Mouse (Mus musculus): ENCODE measurements around the gene Ppp3ca. TPM values are rescaled to one million over a fixed set of nuclear protein-coding genes. Genes with fewer than 3 reads are reported as not detected.

Ppp3ca gene
- polyA plus RNA-seq, 1 experiment: 97.9 TPM

GRCm38 (mm10) chr3:136872533-136873095 lies 202.7 kb downstream of the Ppp3ca start:
- no peak for TF ChIP-seq POLR2A (IDR thresholded peaks at IDR 0.05; ENCODE audit: borderline replicate concordance, low read depth, low read length)
- TF ChIP-seq CTCF (IDR thresholded peaks at IDR 0.05; ENCODE audit: low read depth, low read length): no peak

GRCm38 (mm10) chr3:136873809-136874449 lies 204.0 kb downstream of the Ppp3ca start:
- Histone ChIP-seq H3K4me1 (ENCODE audit: control insufficient read depth, insufficient read depth, low read length) (0 out of 2 replicates have a peak, but pooled peaks cover 2% of the 10 kb centered on the region), H3K4me3 (ENCODE audit: insufficient read depth, low read length) (no peak overlapping the region), H3K27ac (ENCODE audit: insufficient read depth, low read depth, low read length) (no peak overlapping the region)
- TF ChIP-seq CTCF (IDR thresholded peaks at IDR 0.05; ENCODE audit: low read depth, low read length) (no peak), POLR2A (IDR thresholded peaks at IDR 0.05; ENCODE audit: borderline replicate concordance, low read depth, low read length) (no peak)

More at GRCm38 (mm10) chr3:136872533-136873095, 202.7 kb downstream of the Ppp3ca start:
- H3K4me1 ChIP-seq (ENCODE audit: control insufficient read depth, insufficient read depth, low read length): 0 out of 2 replicates have a peak, but pooled peaks cover 2% of the 10 kb centered on the region
- no peak overlapping the region for H3K4me3 ChIP-seq (ENCODE audit: insufficient read depth, low read length)
- H3K27ac ChIP-seq (ENCODE audit: insufficient read depth, low read depth, low read length): no peak overlapping the region

DNA sequence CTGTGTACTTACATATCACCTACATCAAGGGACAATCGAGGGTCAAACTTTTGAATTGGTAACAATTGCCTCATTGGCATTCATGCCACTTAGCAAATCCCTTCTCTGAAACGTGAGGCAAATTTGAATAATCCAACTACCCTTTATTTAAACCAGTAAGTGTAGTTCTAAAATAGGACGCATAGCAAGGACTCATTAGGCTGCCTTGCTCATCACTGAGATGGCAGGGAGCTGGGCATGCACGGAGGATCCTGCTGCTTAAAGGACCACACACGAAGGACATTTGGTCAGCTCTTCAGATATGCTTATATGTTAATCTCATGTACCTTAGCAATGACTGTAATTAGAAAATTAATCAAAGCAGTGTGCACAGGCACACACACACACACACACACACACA lies 204.6 kb downstream of the Ppp3ca start:
- TF ChIP-seq POLR2A (IDR thresholded peaks at IDR 0.05; ENCODE audit: borderline replicate concordance, low read depth, low read length) (no peak), CTCF (IDR thresholded peaks at IDR 0.05; ENCODE audit: low read depth, low read length) (no peak)
- Histone ChIP-seq H3K4me1 (ENCODE audit: control insufficient read depth, insufficient read depth, low read length) (0 out of 2 replicates have a peak, but pooled peaks cover 2% of the 10 kb centered on the region), H3K27ac (ENCODE audit: insufficient read depth, low read depth, low read length) (no peak overlapping the region), H3K4me3 (ENCODE audit: insufficient read depth, low read length) (no peak overlapping the region)

GRCm38 (mm10) chr3:136887741-136888140 lies 217.8 kb downstream of the Ppp3ca start:
- TF ChIP-seq CTCF (IDR thresholded peaks at IDR 0.05; ENCODE audit: low read depth, low read length) (no peak), POLR2A (IDR thresholded peaks at IDR 0.05; ENCODE audit: borderline replicate concordance, low read depth, low read length) (no peak)
- no peak overlapping the region for H3K27ac ChIP-seq (ENCODE audit: insufficient read depth, low read depth, low read length)
- no peaks in the 10 kb centered on the region for H3K4me1 ChIP-seq (ENCODE audit: control insufficient read depth, insufficient read depth, low read length)
- no peak overlapping the region for H3K4me3 ChIP-seq (ENCODE audit: insufficient read depth, low read length)

DNA sequence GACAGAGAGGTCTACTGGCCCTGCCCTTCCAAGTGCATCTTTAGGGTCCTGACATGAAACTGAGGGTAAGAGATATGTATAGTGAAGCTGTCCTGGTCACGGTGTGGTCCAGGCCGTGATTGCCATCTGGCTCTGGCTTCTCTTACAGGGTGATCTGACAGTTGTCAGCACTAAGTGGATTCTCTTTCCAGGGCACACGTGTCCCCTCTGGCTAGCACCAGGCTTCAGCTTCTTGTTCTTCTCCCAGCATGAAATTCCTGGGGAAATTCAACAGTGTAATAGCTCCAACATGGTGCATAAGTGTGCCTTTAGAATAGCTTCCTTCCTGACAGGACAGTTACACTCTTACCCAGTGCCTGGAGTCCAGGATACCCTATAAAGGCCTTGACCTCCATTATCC lies 222.2 kb downstream of the Ppp3ca start:
- TF ChIP-seq POLR2A (IDR thresholded peaks at IDR 0.05; ENCODE audit: borderline replicate concordance, low read depth, low read length) (no peak), CTCF (IDR thresholded peaks at IDR 0.05; ENCODE audit: low read depth, low read length) (no peak)
- Histone ChIP-seq H3K4me1 (ENCODE audit: control insufficient read depth, insufficient read depth, low read length) (peaks cover 3% of the 10 kb centered on the region), H3K4me3 (ENCODE audit: insufficient read depth, low read length) (no peak overlapping the region), H3K27ac (ENCODE audit: insufficient read depth, low read depth, low read length) (no peak overlapping the region)

DNA sequence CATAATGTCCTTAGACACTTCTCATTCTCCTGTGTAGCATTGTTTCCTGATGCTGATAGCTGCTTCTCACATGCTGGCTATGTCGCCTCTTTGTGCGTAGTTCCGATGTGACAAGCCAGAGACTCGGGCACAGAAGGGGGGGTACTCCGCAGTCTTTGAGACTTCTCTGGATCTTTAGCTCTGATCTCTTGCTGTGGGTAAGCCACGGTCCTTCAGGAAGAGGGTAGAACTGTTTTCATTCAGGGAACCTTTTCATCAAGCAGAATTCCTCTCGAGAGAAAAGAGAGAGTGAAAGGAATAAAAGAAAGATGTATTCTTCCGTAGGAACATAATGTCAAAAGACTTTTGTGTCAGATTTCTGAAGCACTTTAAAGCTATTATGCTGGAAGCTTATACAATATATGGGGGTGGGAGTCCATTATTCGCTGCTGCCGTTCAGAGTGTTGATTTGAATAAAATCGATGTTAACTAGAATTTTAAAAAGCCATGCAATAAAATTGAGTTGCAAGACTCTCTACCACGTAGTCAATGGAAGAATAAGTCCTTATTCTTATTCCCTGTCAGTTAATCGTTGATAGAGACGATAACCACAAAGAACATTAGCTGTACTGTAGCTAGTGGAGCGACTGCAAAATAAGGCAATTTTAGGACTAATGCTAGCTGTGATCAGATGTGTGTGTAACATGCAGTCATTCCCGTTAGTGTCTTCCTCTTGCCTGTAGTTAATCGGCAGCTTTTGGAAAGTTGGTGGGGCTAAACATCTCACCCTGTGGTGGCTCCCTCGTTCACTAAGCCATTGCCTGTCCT lies 223.9 kb downstream of the Ppp3ca start:
- H3K4me1 ChIP-seq (ENCODE audit: control insufficient read depth, insufficient read depth, low read length): peaks cover 10% of the 10 kb centered on the region
- TF ChIP-seq POLR2A (IDR thresholded peaks at IDR 0.05; ENCODE audit: borderline replicate concordance, low read depth, low read length): no peak
- no peak for TF ChIP-seq CTCF (IDR thresholded peaks at IDR 0.05; ENCODE audit: low read depth, low read length)
- H3K27ac ChIP-seq (ENCODE audit: insufficient read depth, low read depth, low read length): no peak overlapping the region
- H3K4me3 ChIP-seq (ENCODE audit: insufficient read depth, low read length): no peak overlapping the region

DNA sequence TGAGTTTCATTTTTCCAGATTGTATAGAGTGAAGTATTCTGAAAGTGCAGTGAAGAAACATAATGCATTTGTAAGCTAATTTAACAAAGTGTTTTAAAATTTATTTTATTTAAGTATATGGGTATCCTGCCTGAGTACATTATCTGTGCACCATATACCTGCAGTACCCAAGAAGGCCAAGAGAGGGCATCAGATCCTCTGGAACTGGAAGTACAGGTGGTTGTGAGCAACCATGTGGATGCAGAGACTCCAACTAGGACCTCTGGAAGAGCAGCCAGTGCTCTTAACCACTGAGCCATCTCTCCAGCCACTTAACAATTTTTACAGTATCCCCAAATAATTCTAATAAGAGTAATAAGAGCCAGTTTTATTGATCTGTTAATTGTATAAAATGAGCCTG lies 225.6 kb downstream of the Ppp3ca start:
- TF ChIP-seq CTCF (IDR thresholded peaks at IDR 0.05; ENCODE audit: low read depth, low read length): no peak
- TF ChIP-seq POLR2A (IDR thresholded peaks at IDR 0.05; ENCODE audit: borderline replicate concordance, low read depth, low read length): no peak
- Histone ChIP-seq H3K4me1 (ENCODE audit: control insufficient read depth, insufficient read depth, low read length) (peaks cover 12% of the 10 kb centered on the region), H3K4me3 (ENCODE audit: insufficient read depth, low read length) (no peak overlapping the region), H3K27ac (ENCODE audit: insufficient read depth, low read depth, low read length) (no peak overlapping the region)

GRCm38 (mm10) chr3:136896276-136896675 lies 226.4 kb downstream of the Ppp3ca start:
- TF ChIP-seq CTCF (IDR thresholded peaks at IDR 0.05; ENCODE audit: low read depth, low read length) (no peak), POLR2A (IDR thresholded peaks at IDR 0.05; ENCODE audit: borderline replicate concordance, low read depth, low read length) (no peak)
- no peak overlapping the region for H3K27ac ChIP-seq (ENCODE audit: insufficient read depth, low read depth, low read length)
- H3K4me1 ChIP-seq (ENCODE audit: control insufficient read depth, insufficient read depth, low read length): peaks cover 12% of the 10 kb centered on the region
- no peak overlapping the region for H3K4me3 ChIP-seq (ENCODE audit: insufficient read depth, low read length)

GRCm38 (mm10) chr3:136899744-136900143 lies 229.8 kb downstream of the Ppp3ca start:
- no peak overlapping the region for H3K4me3 ChIP-seq (ENCODE audit: insufficient read depth, low read length)
- TF ChIP-seq CTCF (IDR thresholded peaks at IDR 0.05; ENCODE audit: low read depth, low read length): no peak
- TF ChIP-seq POLR2A (IDR thresholded peaks at IDR 0.05; ENCODE audit: borderline replicate concordance, low read depth, low read length): no peak
- H3K27ac ChIP-seq (ENCODE audit: insufficient read depth, low read depth, low read length): no peak overlapping the region
- H3K4me1 ChIP-seq (ENCODE audit: control insufficient read depth, insufficient read depth, low read length): peaks cover 12% of the 10 kb centered on the region

DNA sequence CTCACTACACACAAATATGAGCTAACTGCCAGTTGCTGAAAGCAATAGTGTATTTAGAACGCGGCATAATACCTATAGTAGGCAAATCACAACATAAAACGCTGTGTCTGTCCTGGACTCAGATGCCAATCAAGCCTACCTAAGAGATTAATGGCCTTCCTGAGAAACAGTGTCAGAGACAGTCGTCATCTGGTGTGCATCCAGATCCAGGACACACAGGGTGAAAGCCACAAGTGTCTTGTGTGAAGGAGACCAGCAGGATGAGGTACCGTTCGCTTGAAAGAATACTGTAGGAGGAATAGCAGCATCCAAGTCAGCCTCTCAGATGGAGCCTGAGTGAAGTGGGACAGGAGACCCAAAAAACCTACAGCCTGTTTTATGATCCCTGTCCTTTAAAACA lies 231.1 kb downstream of the Ppp3ca start:
- Histone ChIP-seq H3K27ac (ENCODE audit: insufficient read depth, low read depth, low read length) (no peak overlapping the region), H3K4me1 (ENCODE audit: control insufficient read depth, insufficient read depth, low read length) (peaks cover 12% of the 10 kb centered on the region), H3K4me3 (ENCODE audit: insufficient read depth, low read length) (no peak overlapping the region)
- TF ChIP-seq CTCF (IDR thresholded peaks at IDR 0.05; ENCODE audit: low read depth, low read length) (no peak), POLR2A (IDR thresholded peaks at IDR 0.05; ENCODE audit: borderline replicate concordance, low read depth, low read length) (no peak)

Data from bone marrow macrophage, adult 2 months (primary cell).